Mouse (Mus musculus): ENCODE results near the gene Wdr59. TPM values are rescaled to one million over a fixed set of nuclear protein-coding genes. Genes with fewer than 3 reads are reported as not detected.
A peak's percentile ranks its signal among the peaks of the same experiment; 100 is the strongest.

Wdr59 gene
- polyA plus RNA-seq, 1 experiment from 2014 or later = 5.7 TPM

DNA sequence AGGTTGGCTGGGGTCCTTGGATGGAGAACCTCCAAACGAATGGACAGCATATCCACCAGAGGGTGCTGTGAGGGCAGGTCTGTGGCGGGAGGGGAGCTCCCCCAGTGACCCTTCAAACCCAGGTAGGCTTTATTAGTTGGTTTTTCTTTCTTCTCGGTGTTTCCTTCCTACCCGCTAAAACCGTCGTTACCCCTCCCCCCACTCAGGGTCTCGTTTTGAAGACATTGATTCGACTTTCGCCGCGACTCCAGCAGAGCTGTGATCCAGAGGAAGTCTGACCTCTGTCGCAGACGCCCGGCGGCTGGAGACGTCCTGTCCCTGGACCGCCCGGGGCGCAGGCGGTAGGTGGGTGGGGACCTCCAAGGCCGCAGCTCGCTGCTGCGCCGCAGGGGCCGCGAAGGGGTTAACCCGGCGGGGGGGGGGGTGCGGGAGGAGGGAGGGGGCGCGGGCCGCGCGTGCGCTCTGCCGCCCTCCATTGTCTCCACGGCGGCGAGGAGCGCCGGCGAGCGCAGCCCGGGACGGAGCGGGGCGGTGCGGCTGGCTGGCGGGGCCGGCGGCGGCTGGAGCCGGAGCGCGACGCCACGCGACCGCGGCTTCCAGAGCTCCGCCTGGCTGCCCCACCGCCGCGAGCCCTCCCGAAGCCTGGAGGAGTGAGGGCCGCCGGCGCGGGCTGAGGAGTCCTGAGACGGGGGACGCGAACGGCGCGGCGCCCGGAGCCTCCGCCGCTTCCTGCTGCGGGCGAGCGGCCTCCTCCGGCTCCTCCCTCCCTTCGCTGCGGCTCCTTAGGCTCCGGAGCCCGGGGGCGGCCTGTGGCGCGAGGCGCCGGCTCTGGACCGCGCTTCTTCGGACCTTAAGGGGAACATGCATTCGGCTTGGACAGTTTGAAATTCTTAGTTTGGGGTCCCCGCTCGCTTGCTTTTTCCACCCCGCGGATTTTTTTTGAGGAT is 14.4 kb upstream of the Wdr59 start, which contains the start of gene Znrf1:
TSS of gene Znrf1 (plus strand) at position 67 of the 947 bp plus-strand sequence.
- H3K9ac ChIP-seq = peak within 1 kb of the TSS; percentile 96
- no peaks in the 10 kb centered on the region for H3K9me3 ChIP-seq
- H3K4me1 ChIP-seq = peaks cover 37% of the 10 kb centered on the region
- H3K36me3 ChIP-seq (replicated peaks) = 0 out of 2 replicates have a peak, but pooled peaks cover 3% of the 10 kb centered on the region
- no peaks in the 10 kb centered on the region for H3K27me3 ChIP-seq
- peak within 1 kb of the TSS; percentile 96 for H3K27ac ChIP-seq
- peak within 1 kb of the TSS; percentile 86 for H3K4me2 ChIP-seq
- peak within 1 kb of the TSS; percentile 95 for H3K4me3 ChIP-seq (replicated peaks)
- peak; percentile 94 for ATAC-seq (ENCODE audit: low FRiP score)
- WGBS = under 1% methylated on average over 67 of the region's 100 CpGs

DNA sequence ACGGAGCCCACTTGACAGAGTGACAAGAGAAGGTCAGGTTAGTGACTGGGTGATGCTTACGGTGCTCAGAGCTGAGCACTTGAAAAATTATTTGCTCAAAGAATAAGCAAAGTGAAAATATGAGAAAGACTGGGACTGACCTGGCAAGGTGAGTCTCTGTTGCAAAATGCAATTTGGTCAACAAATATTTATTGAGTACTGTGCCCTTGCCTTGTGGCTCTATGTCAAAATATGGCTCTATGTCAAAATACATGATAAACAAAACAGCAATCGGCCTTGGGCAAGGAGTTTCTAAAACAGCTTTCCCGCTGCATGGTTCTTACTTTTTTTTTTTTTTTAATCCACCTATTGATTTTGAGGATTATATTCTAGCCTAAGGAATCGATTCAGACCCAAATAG is 13.6 kb upstream of the Wdr59 start:
- 41% methylated on average over 5 of the region's 5 CpGs for WGBS
- Histone ChIP-seq H3K4me2 (peak overlapping the region; percentile 86), H3K9ac (no peak overlapping the region)

DNA sequence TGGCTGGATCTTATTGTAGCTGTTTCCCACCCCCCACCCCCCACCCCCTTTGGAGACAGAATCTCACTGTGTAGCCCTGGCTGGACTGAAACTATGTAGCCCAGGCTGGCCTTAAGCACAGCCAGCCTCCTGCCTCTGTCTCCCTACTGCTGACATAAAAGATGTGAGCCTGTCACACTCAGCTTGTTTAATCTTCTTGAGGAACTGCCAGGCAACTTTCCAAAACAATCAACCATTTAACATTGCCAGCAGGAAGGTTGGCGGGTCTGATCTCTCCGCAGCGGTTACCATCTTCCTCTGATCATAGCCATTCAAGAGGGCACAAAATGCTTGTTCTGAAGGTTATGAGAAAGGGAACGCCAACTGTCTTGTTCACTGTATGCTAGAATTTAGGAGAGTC is 11.6 kb upstream of the Wdr59 start:
- ATAC-seq (ENCODE audit: low FRiP score) = no peak
- Histone ChIP-seq H3K36me3 (replicated peaks) (no peaks in the 10 kb centered on the region), H3K4me2 (no peak overlapping the region), H3K9ac (no peak overlapping the region), H3K9me3 (no peaks in the 10 kb centered on the region), H3K4me1 (peaks cover 9% of the 10 kb centered on the region), H3K4me3 (replicated peaks) (no peak overlapping the region), H3K27ac (no peak overlapping the region), H3K27me3 (no peaks in the 10 kb centered on the region)
- WGBS = 71% methylated on average over 4 of the region's 4 CpGs

More for the DNA sequence above, 13.6 kb upstream of the Wdr59 start:
- no peak for ATAC-seq (ENCODE audit: low FRiP score)
- H3K9me3 ChIP-seq = no peaks in the 10 kb centered on the region
- H3K4me3 ChIP-seq (replicated peaks) = peak overlapping the region; percentile 95; the same call in 1 of the 2 replicates
- H3K36me3 ChIP-seq (replicated peaks) = no peaks in the 10 kb centered on the region
- no peaks in the 10 kb centered on the region for H3K27me3 ChIP-seq
- H3K4me1 ChIP-seq = peaks cover 29% of the 10 kb centered on the region
- no peak overlapping the region for H3K27ac ChIP-seq

DNA sequence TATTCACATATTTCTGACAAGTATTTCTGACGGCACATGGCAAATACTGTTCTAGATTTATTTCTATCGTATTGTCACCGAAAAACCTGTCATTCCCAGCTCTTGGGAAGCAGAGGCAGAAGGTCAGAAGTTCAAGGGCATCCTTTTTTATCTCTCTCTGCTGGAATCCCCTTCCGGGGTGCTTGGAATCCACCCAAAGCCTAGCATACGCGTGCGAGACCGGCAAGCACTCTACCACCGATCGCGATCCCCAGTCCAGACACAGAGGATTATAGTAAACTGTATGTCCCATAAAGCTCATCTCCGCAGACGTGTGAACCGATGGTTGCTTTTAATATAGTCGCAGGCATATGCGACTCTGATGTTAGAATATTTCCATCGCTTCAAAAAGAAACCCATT is 9.7 kb upstream of the Wdr59 start:
- Histone ChIP-seq H3K4me2 (no peak overlapping the region), H3K9ac (no peak overlapping the region), H3K4me1 (no peaks in the 10 kb centered on the region), H3K27me3 (no peaks in the 10 kb centered on the region), H3K4me3 (replicated peaks) (no peak overlapping the region), H3K36me3 (replicated peaks) (no peaks in the 10 kb centered on the region), H3K9me3 (no peaks in the 10 kb centered on the region), H3K27ac (no peak overlapping the region)
- ATAC-seq (ENCODE audit: low FRiP score) = no peak
- 91% methylated on average over 17 of the region's 17 CpGs for WGBS

DNA sequence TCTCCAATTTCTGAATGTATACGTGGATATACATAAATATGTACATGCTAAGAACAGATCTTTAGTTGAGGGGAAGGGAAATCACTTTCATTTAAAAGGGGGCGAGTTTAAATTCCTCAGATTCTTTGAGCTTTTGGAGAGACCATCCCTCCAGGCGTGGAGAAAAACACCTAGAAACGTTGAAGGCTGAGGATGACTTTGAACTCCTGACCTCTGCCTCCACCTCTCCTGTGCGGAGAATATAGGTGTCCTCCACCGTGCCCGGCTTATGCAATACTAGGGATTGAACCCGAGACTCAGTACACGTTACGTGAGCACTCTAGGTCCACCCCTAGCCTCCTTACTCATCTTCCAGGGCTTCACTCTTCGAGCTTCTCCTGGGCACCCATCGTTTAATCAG is 9.3 kb upstream of the Wdr59 start:
- Histone ChIP-seq H3K9me3 (no peaks in the 10 kb centered on the region), H3K4me2 (no peak overlapping the region), H3K4me1 (no peaks in the 10 kb centered on the region), H3K4me3 (replicated peaks) (no peak overlapping the region), H3K9ac (no peak overlapping the region), H3K27me3 (no peaks in the 10 kb centered on the region), H3K27ac (no peak overlapping the region), H3K36me3 (replicated peaks) (no peaks in the 10 kb centered on the region)
- no peak for ATAC-seq (ENCODE audit: low FRiP score)
- 75% methylated on average over 12 of the region's 12 CpGs for WGBS

DNA sequence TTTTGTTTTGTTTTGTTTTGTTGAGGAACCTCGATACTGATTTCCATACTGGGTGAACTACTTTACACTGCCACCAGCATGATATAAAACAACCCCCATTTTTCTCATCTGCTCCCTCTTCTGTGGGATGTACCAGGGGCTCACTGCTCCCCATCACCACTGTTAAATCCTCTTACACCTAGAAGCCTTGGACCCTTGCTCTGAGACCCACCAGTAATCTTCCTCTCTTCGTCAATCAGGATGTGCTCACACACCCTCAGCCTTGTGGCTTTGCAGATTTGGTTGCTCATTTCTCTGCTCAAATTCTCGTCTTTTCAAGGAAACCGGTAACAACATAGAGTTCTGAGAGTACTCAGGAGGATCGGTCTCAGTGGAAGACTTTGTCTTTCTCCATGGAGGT is 6.2 kb upstream of the Wdr59 start:
- Histone ChIP-seq H3K4me1 (no peaks in the 10 kb centered on the region), H3K9ac (no peak overlapping the region), H3K4me2 (no peak overlapping the region), H3K36me3 (replicated peaks) (no peaks in the 10 kb centered on the region), H3K9me3 (no peaks in the 10 kb centered on the region), H3K4me3 (replicated peaks) (no peak overlapping the region), H3K27ac (no peak overlapping the region), H3K27me3 (no peaks in the 10 kb centered on the region)
- WGBS = 70% methylated on average over 5 of the region's 5 CpGs
- ATAC-seq (ENCODE audit: low FRiP score) = no peak

DNA sequence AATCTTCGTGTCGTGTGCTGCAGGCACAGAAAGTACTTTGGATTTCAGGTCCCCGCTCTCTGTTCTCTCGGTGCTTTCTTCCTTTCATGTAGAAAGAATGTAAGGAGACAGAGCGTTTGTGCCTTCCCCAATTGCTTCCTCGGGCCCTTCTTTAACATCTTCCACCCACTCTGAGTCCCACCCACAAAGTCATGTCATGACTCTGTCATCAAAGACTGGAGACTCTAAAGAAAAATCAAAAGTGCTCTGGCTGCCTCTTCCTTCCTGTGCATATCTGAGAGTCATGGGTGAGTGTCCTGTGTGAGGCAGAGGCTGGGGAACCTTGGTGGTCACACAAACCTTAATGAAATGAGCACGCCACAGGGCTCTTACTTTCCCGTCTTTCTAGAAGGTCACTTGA is 5.3 kb upstream of the Wdr59 start:
- Histone ChIP-seq H3K4me3 (replicated peaks) (no peak overlapping the region), H3K9me3 (no peaks in the 10 kb centered on the region), H3K27ac (no peak overlapping the region), H3K4me2 (no peak overlapping the region), H3K9ac (no peak overlapping the region), H3K4me1 (no peaks in the 10 kb centered on the region), H3K27me3 (no peaks in the 10 kb centered on the region), H3K36me3 (replicated peaks) (no peaks in the 10 kb centered on the region)
- no peak for ATAC-seq (ENCODE audit: low FRiP score)
- 79% methylated on average over 8 of the region's 8 CpGs for WGBS

DNA sequence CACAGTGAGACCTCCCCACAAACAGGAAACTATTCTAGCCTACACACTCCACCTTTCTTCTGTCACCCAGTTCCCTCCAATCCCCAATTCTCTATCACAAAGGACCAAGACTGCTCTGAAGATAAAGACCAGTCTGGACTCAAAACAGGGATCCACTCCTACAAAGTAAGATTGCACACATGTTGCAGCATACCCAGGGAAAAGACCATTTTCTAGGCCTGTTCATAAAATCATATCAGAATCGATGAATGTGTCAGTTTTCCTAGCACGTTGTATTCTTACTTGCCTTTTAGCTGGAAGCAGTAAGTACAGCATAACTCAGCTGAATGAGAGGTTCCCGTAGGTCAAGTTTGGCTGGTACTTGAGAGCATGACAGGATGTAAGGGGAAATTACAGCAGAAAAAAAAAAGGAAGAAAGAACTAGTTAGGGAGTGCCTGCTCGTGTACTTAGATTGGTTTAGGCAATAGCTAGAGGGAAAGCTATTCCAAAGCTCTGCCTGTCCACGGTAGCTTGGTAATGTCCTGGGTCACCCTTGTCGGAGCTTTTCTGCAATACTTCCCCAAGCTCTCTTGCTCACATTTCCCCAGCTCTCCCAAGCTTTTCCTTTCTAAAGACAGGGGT is 4.6 kb upstream of the Wdr59 start:
- whole genome bisulfite sequencing = 83% methylated on average over 6 of the region's 6 CpGs
- H3K4me3 ChIP-seq (replicated peaks) = no peak overlapping the region
- no peak overlapping the region for H3K27ac ChIP-seq
- no peak for ATAC-seq (ENCODE audit: low FRiP score)
- H3K4me1 ChIP-seq = peaks cover under 1% of the 10 kb centered on the region
- no peaks in the 10 kb centered on the region for H3K36me3 ChIP-seq (replicated peaks)
- H3K4me2 ChIP-seq = no peak overlapping the region
- no peaks in the 10 kb centered on the region for H3K9me3 ChIP-seq
- no peaks in the 10 kb centered on the region for H3K27me3 ChIP-seq
- no peak overlapping the region for H3K9ac ChIP-seq

DNA sequence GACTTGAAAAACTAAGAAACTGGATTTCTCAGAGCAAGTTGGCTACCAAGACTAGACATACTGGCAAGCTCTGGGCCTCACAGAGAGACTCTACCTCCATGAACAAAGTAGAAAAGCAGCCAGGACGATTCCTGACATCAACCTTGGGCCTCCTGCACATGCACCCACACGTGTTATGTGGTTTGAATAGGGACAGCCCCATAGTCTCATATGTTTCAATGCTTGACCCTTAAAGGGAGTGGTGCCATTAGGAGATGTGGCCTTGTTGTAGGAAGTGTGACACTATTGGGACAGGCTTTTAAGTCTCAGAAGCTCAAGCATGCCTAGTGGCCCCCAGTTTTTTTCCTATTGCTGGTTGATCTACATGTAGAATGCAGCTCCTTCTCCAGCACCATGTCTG is 4.4 kb downstream of the Wdr59 start:
- Histone ChIP-seq H3K9me3 (no peaks in the 10 kb centered on the region), H3K27ac (no peak overlapping the region), H3K4me2 (no peak overlapping the region), H3K9ac (no peak overlapping the region), H3K36me3 (replicated peaks) (no peaks in the 10 kb centered on the region), H3K27me3 (no peaks in the 10 kb centered on the region), H3K4me1 (peaks cover 14% of the 10 kb centered on the region), H3K4me3 (replicated peaks) (no peak overlapping the region)
- WGBS = 94% methylated on average over 2 of the region's 2 CpGs
- no peak for ATAC-seq (ENCODE audit: low FRiP score)

DNA sequence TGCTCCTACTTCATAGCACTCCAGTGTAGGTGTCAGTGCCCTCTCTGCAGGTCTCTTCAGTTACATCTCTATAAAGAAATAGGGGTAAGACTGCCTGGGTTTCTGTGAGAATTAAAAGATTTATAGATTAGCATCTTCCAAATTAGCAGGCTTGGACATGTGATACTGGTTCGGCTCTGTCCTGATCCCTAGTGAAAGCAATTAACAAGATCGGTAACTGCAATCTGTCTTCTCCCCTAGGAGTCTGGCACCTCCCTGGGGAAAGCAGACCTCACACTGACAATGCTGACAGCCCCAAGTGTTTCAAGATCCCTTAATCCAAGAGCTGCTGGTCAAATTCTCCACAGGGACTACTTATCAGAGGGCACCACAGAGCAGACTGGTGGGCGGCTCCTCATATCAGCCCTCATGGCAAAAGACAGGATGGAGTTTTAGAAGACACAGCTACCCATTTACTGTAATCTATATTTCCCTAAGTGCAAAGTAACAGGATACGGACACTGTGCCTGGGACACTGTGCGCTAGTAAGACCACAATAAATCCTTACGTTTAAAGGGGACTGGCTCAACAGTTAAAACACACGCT is 5.3 kb downstream of the Wdr59 start:
- Histone ChIP-seq H3K36me3 (replicated peaks) (no peaks in the 10 kb centered on the region), H3K4me2 (no peak overlapping the region), H3K4me1 (peaks cover 14% of the 10 kb centered on the region), H3K4me3 (replicated peaks) (no peak overlapping the region), H3K9ac (no peak overlapping the region), H3K9me3 (no peaks in the 10 kb centered on the region), H3K27ac (no peak overlapping the region), H3K27me3 (no peaks in the 10 kb centered on the region)
- ATAC-seq (ENCODE audit: low FRiP score) = no peak
- WGBS = 85% methylated on average over 7 of the region's 7 CpGs

DNA sequence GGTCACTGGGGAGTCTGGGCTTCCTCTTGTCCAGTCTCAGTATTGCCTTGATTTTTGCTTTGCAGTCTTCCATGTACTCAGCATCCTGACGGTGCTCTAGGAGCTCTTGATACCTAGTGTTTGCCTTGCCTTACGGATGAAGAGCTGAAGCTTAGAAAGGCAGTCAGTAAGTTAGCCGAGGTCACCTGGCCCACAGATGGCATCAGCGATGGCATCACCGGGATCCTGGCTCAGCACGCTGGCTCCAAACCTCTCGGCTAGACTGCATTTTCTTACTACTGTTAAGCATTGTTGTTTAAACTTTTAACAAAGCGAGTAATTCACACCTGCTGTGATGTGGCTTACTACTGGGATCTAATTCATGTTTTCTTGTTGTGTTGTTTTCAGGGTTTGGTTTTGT is 8.4 kb downstream of the Wdr59 start:
- Histone ChIP-seq H3K4me2 (no peak overlapping the region), H3K27me3 (no peaks in the 10 kb centered on the region), H3K9ac (no peak overlapping the region), H3K36me3 (replicated peaks) (no peaks in the 10 kb centered on the region), H3K4me1 (0 out of 2 replicates have a peak, but pooled peaks cover 5% of the 10 kb centered on the region), H3K27ac (no peak overlapping the region), H3K4me3 (replicated peaks) (no peak overlapping the region), H3K9me3 (no peaks in the 10 kb centered on the region)
- WGBS = 78% methylated on average over 8 of the region's 8 CpGs
- ATAC-seq (ENCODE audit: low FRiP score) = no peak

DNA sequence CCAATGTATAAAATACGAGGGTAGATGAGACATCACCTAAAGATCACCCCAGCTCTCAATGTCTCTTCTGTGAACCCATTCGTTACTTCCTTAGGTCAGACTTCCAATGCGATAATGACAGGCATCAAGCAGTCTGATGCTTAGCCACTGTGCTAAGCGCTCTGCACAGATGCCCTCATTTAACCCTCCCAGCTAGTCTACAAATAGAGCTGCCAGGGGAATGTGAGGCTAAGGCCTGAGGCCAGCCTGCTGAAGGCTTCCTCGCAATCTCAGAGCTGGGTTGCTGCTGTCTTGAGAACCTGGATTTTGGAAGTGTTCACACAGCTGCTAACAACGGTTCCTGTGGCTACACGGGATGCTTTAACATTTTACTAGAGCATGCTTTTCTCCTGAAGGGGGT is 9.0 kb downstream of the Wdr59 start:
- WGBS = 77% methylated on average over 7 of the region's 7 CpGs
- H3K4me1 ChIP-seq = 0 out of 2 replicates have a peak, but pooled peaks cover 6% of the 10 kb centered on the region
- ATAC-seq (ENCODE audit: low FRiP score) = no peak

More for the DNA sequence above, 9.0 kb downstream of the Wdr59 start:
- Histone ChIP-seq H3K9ac (no peak overlapping the region), H3K4me3 (replicated peaks) (no peak overlapping the region), H3K27ac (no peak overlapping the region), H3K4me2 (no peak overlapping the region), H3K9me3 (no peaks in the 10 kb centered on the region), H3K36me3 (replicated peaks) (no peaks in the 10 kb centered on the region), H3K27me3 (no peaks in the 10 kb centered on the region)

All from forebrain, embryonic 12.5 days (tissue).